ENCODE assay signal across 9 mouse cellular contexts in genomic region chr2:26227788-26228187, GRCm38 (mm10). TPM values are rescaled to one million over a fixed set of nuclear protein-coding genes. Genes with fewer than 3 reads are reported as not detected.
DNase-seq lines count a peak whose midpoint lies in the region; ATAC-seq lines count a peak whose summit lies in the region.
"Had no signal": no experiment of that assay in that cellular context is flagged by ENCODE, and none has a peak within 500 bp of the region (broad histone marks: within the 10 kb centered on the region; RNA-seq: fewer than 3 reads in every experiment).

No protein-coding gene starts in this region.

- H3K4me2 ChIP-seq in intestine, embryonic 14.5 days (ENCODE audit: low read length) = no peak overlapping the region
- no peak overlapping the region for H3K4me2 ChIP-seq in intestine, embryonic 16.5 days (ENCODE audit: low read depth, low read length)
- no peak overlapping the region for H3K4me2 ChIP-seq in limb, embryonic 12.5 days
- H3K4me2 ChIP-seq in midbrain, embryonic 16.5 days (ENCODE audit: low read length) = no peak overlapping the region
- H3K4me2 ChIP-seq: neural tube, embryonic 12.5 days had no signal

- H3K9me3 ChIP-seq in intestine, embryonic 14.5 days (ENCODE audit: control insufficient read depth, low read length) = no peaks in the 10 kb centered on the region
- no peaks in the 10 kb centered on the region for H3K9me3 ChIP-seq in intestine, embryonic 16.5 days (ENCODE audit: control insufficient read depth, low read length)
- no peaks in the 10 kb centered on the region for H3K9me3 ChIP-seq in limb, embryonic 12.5 days
- H3K9me3 ChIP-seq in midbrain, embryonic 16.5 days (replicated peaks; ENCODE audit: control insufficient read depth, low read length, poor library complexity, severe bottlenecking) = no peaks in the 10 kb centered on the region
- H3K9me3 ChIP-seq: neural tube, embryonic 12.5 days had no signal

- H3K4me1 ChIP-seq in intestine, embryonic 14.5 days (replicated peaks; ENCODE audit: control insufficient read depth, insufficient read depth, low read length) = no peaks in the 10 kb centered on the region
- 0 out of 2 replicates have a peak, but pooled peaks cover 2% of the 10 kb centered on the region for H3K4me1 ChIP-seq in intestine, embryonic 16.5 days (ENCODE audit: control insufficient read depth, insufficient read depth, low read length)
- no peaks in the 10 kb centered on the region for H3K4me1 ChIP-seq in limb, embryonic 12.5 days (replicated peaks)
- no peaks in the 10 kb centered on the region for H3K4me1 ChIP-seq in midbrain, embryonic 16.5 days (ENCODE audit: control insufficient read depth, insufficient read depth, low read length)
- H3K4me1 ChIP-seq: neural tube, embryonic 12.5 days had no signal

- DNase-seq in intestine, embryonic 14.5 days (ENCODE audit: low spot score) = no peak
- DNase-seq in brain, embryonic 18.5 days (ENCODE audit: low read depth, low spot score) = peak; percentile 51
- peak; percentile 63 for DNase-seq in induced T-regulatory cell, adult 2 months (ENCODE audit: low read depth)
- DNase-seq in ovary, postnatal 14 days (ENCODE audit: low spot score) = no peak

- ATAC-seq in intestine, embryonic 14.5 days (replicated peaks; ENCODE audit: low FRiP score, low TSS enrichment, low read depth) = peak; percentile 79; the same call in 1 of the 2 replicates
- no peak for ATAC-seq in intestine, embryonic 16.5 days
- ATAC-seq in erythroblast, adult 5-6 weeks (replicated peaks; ENCODE audit: low FRiP score, poor library complexity, severe bottlenecking) = peak; percentile 81
- 0 out of 2 replicates have a peak, but pooled peaks have one; percentile 26 for ATAC-seq in limb, embryonic 12.5 days (ENCODE audit: insufficient number of reproducible peaks, insufficient read depth, low FRiP score, low TSS enrichment, low read depth)
- ATAC-seq in midbrain, embryonic 16.5 days = peak; percentile 78

- H3K27ac ChIP-seq in intestine, embryonic 14.5 days (ENCODE audit: low read depth) = no peak overlapping the region
- H3K27ac ChIP-seq in intestine, embryonic 16.5 days (ENCODE audit: low read length) = no peak overlapping the region
- no peak overlapping the region for H3K27ac ChIP-seq in limb, embryonic 12.5 days
- no peak overlapping the region for H3K27ac ChIP-seq in midbrain, embryonic 16.5 days (ENCODE audit: low read length)
- H3K27ac ChIP-seq: neural tube, embryonic 12.5 days had no signal

- 69% methylated on average over 1 of the region's 1 CpGs for WGBS in intestine, embryonic 14.5 days
- WGBS in intestine, embryonic 16.5 days = 80% methylated on average over 1 of the region's 1 CpGs
- 66% methylated on average over 1 of the region's 1 CpGs for WGBS in limb, embryonic 12.5 days
- 50% methylated on average over 1 of the region's 1 CpGs for WGBS in midbrain, embryonic 16.5 days

- no peak overlapping the region for H3K9ac ChIP-seq in intestine, embryonic 14.5 days (ENCODE audit: low read length)
- H3K9ac ChIP-seq in intestine, embryonic 16.5 days (ENCODE audit: low read depth, low read length) = no peak overlapping the region
- no peak overlapping the region for H3K9ac ChIP-seq in limb, embryonic 12.5 days (replicated peaks)
- no peak overlapping the region for H3K9ac ChIP-seq in midbrain, embryonic 16.5 days (ENCODE audit: low read depth, low read length)
- H3K9ac ChIP-seq: neural tube, embryonic 12.5 days had no signal

- no peak overlapping the region for H3K4me3 ChIP-seq in intestine, embryonic 14.5 days (ENCODE audit: low read depth, low read length)
- no peak overlapping the region for H3K4me3 ChIP-seq in intestine, embryonic 16.5 days (ENCODE audit: low read length)
- H3K4me3 ChIP-seq in limb, embryonic 12.5 days (replicated peaks) = no peak overlapping the region
- no peak overlapping the region for H3K4me3 ChIP-seq in midbrain, embryonic 16.5 days (ENCODE audit: low read depth, low read length)
- H3K4me3 ChIP-seq: neural tube, embryonic 12.5 days had no signal

- peaks cover 38% of the 10 kb centered on the region for H3K36me3 ChIP-seq in intestine, embryonic 14.5 days (ENCODE audit: control insufficient read depth, insufficient read depth, low read length)
- peaks cover 9% of the 10 kb centered on the region for H3K36me3 ChIP-seq in intestine, embryonic 16.5 days (ENCODE audit: control insufficient read depth, insufficient read depth, low read length)
- peaks cover 23% of the 10 kb centered on the region for H3K36me3 ChIP-seq in limb, embryonic 12.5 days
- peaks cover 13% of the 10 kb centered on the region for H3K36me3 ChIP-seq in midbrain, embryonic 16.5 days (ENCODE audit: control insufficient read depth, insufficient read depth, low read length)

- no peaks in the 10 kb centered on the region for H3K27me3 ChIP-seq in intestine, embryonic 14.5 days (replicated peaks; ENCODE audit: control insufficient read depth, insufficient read depth, low read length)
- H3K27me3 ChIP-seq in intestine, embryonic 16.5 days (replicated peaks; ENCODE audit: control insufficient read depth, insufficient read depth, low read length) = no peaks in the 10 kb centered on the region
- H3K27me3 ChIP-seq in limb, embryonic 12.5 days = no peaks in the 10 kb centered on the region
- H3K27me3 ChIP-seq in midbrain, embryonic 16.5 days (ENCODE audit: control insufficient read depth, insufficient read depth, low read depth, low read length) = no peaks in the 10 kb centered on the region
- H3K27me3 ChIP-seq: neural tube, embryonic 12.5 days had no signal

RNA-seq across cellular contexts. Expression of gene Qsox2, which starts 9.5 kb away (rescaled TPM):
- 23.4 and 24.6 TPM in 2 replicates for polyA plus RNA-seq in intestine, embryonic 14.5 days (2014; fragmentation: Nextera tagmentation; extraction: Ambion mirVana)
- polyA plus RNA-seq in intestine, embryonic 16.5 days (2015; fragmentation: Nextera tagmentation; extraction: Ambion mirVana) = 23.8 and 25.1 TPM in 2 replicates
- 1.7 and 2.1 TPM in 2 replicates for total RNA-seq in erythroblast, adult 5-6 weeks (2015; ENCODE audit: low replicate concordance)
- total RNA-seq in erythroblast, adult 5-6 weeks (2017; ENCODE audit: low replicate concordance) = 0.60 and 1.7 TPM in 2 replicates
- 16.1 TPM in 2 replicates for polyA plus RNA-seq in limb, embryonic 12.5 days (2016; fragmentation: Nextera tagmentation; extraction: Ambion mirVana)
- 17.2 and 18.4 TPM in 2 replicates for polyA plus RNA-seq in midbrain, embryonic 16.5 days (2015; fragmentation: Nextera tagmentation; extraction: Ambion mirVana)

RNA-seq across cellular contexts. Expression of gene Lhx3, which starts 19.7 kb away (rescaled TPM):
- polyA plus RNA-seq in intestine, embryonic 14.5 days (2014; fragmentation: Nextera tagmentation; extraction: Ambion mirVana) = not detected in 2 replicates
- polyA plus RNA-seq in intestine, embryonic 16.5 days (2015; fragmentation: Nextera tagmentation; extraction: Ambion mirVana) = 0.09 TPM in 1 of 2 replicates, not detected in the other
- total RNA-seq in erythroblast, adult 5-6 weeks (2015; ENCODE audit: low replicate concordance) = not detected in 2 replicates
- total RNA-seq in erythroblast, adult 5-6 weeks (2017; ENCODE audit: low replicate concordance) = not detected in 2 replicates
- not detected in 2 replicates for polyA plus RNA-seq in limb, embryonic 12.5 days (2016; fragmentation: Nextera tagmentation; extraction: Ambion mirVana)
- not detected in 2 replicates for polyA plus RNA-seq in midbrain, embryonic 16.5 days (2015; fragmentation: Nextera tagmentation; extraction: Ambion mirVana)

Comparison
In these comparisons a context has a peak if more than half of its experiments do, and no peak if none do; other contexts are left out.
1. DNase-seq: peak in brain, embryonic 18.5 days (single experiment) and induced T-regulatory cell, adult 2 months (single experiment); none in intestine, embryonic 14.5 days (single experiment) and ovary, postnatal 14 days (single experiment).